Mouse (Mus musculus) E14TG2a.4 (cell line): ENCODE data around the gene Slc16a9.

Experiments
- CTCF ChIP-seq: conservative IDR thresholded peaks from 2 replicates; pipeline ENCODE4 v1.5.1; 2014; ENCODE audit warnings: low read length
- NANOG ChIP-seq: IDR thresholded peaks from 2 replicates; pipeline ENCODE4 v1.6.1; 2014; ENCODE audit warnings: borderline replicate concordance, low read length, mixed read lengths
- POU5F1 ChIP-seq: IDR thresholded peaks from 2 replicates; pipeline ENCODE4 v1.6.1; 2014; ENCODE audit warnings: low read length, borderline replicate concordance

GRCm38 (mm10) chr10:70196666-70197065 lies 48.2 kb upstream of the Slc16a9 start:
- TF ChIP-seq CTCF = no peak
- no peak for TF ChIP-seq POU5F1
- no peak for TF ChIP-seq NANOG
